Mouse (Mus musculus): Measurements from ENCODE around the gene Dis3l2. TPM values are rescaled to one million over a fixed set of nuclear protein-coding genes. Genes with fewer than 3 reads are reported as not detected.

Dis3l2 gene
- 20.6 and 23.2 TPM in 2 replicates for polyA plus RNA-seq (2016; fragmentation: Nextera tagmentation; extraction: Ambion mirVana)

DNA sequence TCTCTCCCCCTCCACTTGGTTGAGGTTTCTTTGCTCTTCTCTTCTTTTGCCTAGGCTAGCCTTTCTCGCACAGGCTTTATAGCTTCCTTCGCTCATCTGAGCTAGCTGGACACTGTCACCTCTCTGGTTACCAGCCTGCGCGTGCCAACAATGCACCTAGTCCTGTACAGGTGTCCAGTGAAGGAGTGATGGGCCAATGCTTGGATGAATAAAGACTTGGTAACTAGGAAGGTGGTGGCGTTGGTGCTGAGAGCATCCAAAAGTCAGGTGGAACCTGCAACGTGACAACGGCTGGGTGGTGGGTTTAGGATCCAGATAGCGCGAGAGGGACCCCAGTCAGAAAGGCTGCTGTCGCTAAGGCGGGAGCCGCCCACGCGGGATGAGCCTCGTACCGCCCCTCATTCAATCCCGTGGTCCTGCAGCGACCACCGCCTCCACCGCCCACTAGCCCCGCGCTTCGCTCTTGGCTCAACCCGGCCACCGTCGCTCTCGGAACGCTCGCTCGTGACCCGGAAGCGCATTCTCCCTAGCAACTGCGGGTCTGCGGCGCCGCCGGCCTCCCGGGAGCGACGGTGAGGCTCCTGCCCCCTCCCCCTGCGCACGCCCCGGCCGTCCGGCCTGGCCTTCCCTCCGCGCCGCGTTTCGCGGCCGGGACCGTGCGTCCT is at the start of gene Dis3l2:
Dis3l2 (plus strand) TSS at position 509 of the 665 bp plus-strand sequence.
- WGBS = 4% methylated on average over 53 of the region's 54 CpGs
- peak within 1 kb of the TSS; percentile 92 for H3K4me3 ChIP-seq
- H3K4me1 ChIP-seq = 0 out of 2 replicates have a peak, but pooled peaks cover 7% of the 10 kb centered on the region

DNA sequence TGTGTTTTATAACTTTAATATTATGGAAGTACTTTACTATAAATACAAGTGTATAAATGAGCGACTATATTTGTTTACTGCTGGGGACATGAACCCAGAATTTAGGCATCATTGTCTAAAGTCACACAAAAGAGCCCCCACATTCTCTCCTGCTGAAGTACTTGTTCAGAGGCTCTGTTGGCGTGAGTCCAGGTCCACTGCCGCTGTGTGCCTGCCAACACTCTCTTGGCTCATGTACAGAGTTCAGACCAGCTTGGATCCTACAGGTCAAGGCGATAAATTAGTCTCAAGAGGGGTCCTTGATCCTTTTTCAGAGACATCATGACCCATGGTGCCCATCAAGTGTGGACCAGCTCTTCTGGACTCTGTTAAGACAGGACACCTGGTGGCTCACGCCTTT is 46.5 kb upstream of the Dis3l2 start:
- Histone ChIP-seq H3K9me3 (no peaks in the 10 kb centered on the region), H3K4me1 (no peaks in the 10 kb centered on the region), H3K27ac (no peak overlapping the region), H3K4me3 (no peak overlapping the region), H3K36me3 (no peaks in the 10 kb centered on the region), H3K27me3 (ENCODE audit: insufficient read depth, poor library complexity, severe bottlenecking) (peaks cover 15% of the 10 kb centered on the region; the same call in 1 of the 2 replicates)
- 82% methylated on average over 5 of the region's 5 CpGs for WGBS
- no peak for DNase-seq (ENCODE audit: low spot score)

More for the DNA sequence above, at the start of gene Dis3l2:
- Histone ChIP-seq H3K36me3 (no peaks in the 10 kb centered on the region), H3K27ac (peak within 1 kb of the TSS; percentile 92), H3K27me3 (ENCODE audit: insufficient read depth, poor library complexity, severe bottlenecking) (no peaks in the 10 kb centered on the region), H3K9me3 (no peaks in the 10 kb centered on the region)
- peak; percentile 90 for DNase-seq (ENCODE audit: low spot score)

DNA sequence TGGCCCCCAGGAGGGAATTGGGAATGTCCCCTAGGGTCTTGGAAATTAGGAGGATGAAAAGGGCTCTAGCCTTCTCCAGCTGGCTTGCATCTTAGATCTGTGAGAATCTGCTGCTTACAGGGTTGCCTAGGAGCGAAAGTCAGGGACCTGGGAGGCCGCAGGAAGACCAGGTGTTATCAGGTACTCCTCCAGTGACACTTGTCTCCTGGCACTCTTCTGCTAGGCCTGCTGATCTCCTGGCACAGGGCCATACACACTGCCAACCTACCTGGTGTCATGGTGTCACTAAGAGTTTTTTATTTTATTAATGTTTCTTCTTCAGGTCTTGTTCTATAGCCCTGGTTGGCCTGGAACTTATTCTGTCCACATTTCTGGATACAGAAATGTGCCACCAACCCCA is 38.5 kb upstream of the Dis3l2 start:
- H3K4me1 ChIP-seq = peaks cover 8% of the 10 kb centered on the region
- H3K4me3 ChIP-seq = no peak overlapping the region
- H3K27me3 ChIP-seq (ENCODE audit: insufficient read depth, poor library complexity, severe bottlenecking) = peaks cover 50% of the 10 kb centered on the region
- WGBS = 58% methylated on average over 2 of the region's 2 CpGs
- H3K36me3 ChIP-seq = no peaks in the 10 kb centered on the region
- no peaks in the 10 kb centered on the region for H3K9me3 ChIP-seq
- no peak for DNase-seq (ENCODE audit: low spot score)
- H3K27ac ChIP-seq = no peak overlapping the region

DNA sequence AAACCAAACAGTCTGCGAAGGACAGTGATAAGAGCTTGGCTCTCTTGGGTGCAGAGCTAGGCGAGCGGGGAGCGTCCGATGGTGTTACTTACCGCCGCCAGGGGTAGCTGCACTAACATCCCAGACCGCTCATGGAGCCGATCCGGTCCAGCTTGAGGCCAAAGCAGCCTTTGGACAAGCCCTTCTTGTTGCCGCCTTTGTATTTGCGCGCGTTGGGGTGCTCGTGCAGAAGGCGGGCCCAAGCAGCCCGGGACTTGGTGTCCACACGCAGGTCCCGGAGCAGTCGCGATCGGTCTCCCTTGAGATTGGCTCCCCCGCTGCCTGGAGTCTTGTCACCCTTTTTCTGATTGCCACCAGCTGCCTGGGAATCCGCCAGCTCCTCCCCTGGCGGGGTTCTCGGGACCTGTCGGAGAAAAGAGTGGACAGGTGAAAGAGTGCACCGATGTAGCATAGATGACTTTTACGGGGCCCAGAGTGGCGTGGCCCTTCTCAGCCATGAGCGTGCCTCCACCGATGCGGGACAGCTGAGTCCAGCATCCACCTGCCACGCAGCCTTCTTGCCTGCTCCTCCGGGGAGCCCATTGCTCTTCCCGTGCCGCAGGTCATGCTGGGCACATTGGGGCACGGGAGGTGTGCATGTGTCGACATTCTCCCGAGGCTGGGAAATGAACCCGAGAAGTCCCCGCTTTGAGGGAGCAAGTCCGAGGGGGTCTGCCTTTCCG is 33.9 kb upstream of the Dis3l2 start:
- Histone ChIP-seq H3K4me1 (peaks cover 15% of the 10 kb centered on the region), H3K36me3 (no peaks in the 10 kb centered on the region), H3K4me3 (peak overlapping the region; percentile 66), H3K27ac (no peak overlapping the region), H3K9me3 (no peaks in the 10 kb centered on the region), H3K27me3 (ENCODE audit: insufficient read depth, poor library complexity, severe bottlenecking) (peaks cover 81% of the 10 kb centered on the region)
- 2% methylated on average over 44 of the region's 44 CpGs for WGBS
- DNase-seq (ENCODE audit: low spot score) = peak; percentile 90

DNA sequence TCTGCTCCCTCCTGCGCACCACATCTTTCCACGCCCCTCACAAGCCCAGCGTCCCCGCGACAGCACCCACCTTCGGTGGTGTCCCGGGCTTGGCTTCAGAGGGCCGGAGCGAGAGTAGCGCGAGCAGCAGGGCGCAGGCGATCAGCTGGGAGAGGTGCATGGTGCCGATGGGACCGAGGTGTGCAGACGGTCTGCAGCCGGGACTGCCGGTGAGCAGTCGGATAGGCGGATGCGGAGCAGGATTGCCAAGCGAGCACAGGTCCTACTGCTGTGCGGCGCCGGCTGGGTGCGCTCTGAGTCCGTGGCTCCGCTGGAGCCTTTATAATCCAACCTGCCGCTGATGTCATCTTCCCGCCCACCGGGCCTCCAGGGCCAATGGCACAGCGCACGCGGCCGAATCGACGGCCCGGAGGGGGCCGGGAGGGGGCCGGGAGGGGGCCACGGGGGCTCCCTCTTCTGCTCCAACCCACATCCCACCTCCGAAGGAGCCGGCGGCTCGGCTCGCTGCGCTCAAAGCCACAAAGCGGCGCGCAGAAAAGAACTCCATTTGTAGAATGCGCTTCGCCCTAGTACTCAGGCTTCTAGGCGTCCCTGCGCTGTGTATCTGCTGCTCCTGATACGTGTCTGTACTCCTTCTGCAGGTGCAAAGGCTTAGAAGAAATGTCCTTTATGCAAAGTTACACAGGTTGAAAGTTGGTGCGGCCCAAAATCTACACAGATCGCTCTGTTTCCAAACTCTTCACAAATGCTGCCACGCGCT is 33.1 kb upstream of the Dis3l2 start, which contains the start of gene Nppc:
Nppc (minus strand) TSS at position 293 of the 760 bp plus-strand sequence.
- Histone ChIP-seq H3K27ac (0 out of 2 replicates have a peak within 1 kb of the TSS, but pooled peaks have one; percentile 59), H3K4me1 (peaks cover 15% of the 10 kb centered on the region), H3K27me3 (ENCODE audit: insufficient read depth, poor library complexity, severe bottlenecking) (peaks cover 88% of the 10 kb centered on the region), H3K4me3 (peak within 1 kb of the TSS; percentile 66), H3K9me3 (no peaks in the 10 kb centered on the region), H3K36me3 (no peaks in the 10 kb centered on the region)
- peak; percentile 87 for DNase-seq (ENCODE audit: low spot score)
- 4% methylated on average over 59 of the region's 59 CpGs for WGBS

DNA sequence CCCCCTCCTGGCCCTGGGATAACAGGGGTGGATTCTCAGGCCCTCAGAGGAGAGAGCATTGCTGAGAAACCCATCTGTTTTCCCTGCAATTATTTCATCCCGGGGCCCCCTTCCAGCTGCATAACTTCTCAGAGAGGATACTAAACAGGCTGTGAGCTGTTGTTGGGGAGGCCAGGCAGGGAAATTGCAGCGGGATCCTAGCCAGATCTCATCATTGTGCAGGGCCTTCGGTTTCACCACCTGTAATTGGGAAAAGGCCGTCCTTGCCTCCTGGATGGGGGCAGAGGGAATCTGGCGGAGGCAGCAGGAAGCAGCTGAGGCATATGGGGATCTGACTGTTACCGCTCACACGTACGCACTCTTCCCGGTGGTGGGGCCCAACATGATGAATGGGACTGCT is 29.2 kb upstream of the Dis3l2 start:
- WGBS = 63% methylated on average over 9 of the region's 9 CpGs
- no peaks in the 10 kb centered on the region for H3K9me3 ChIP-seq
- H3K4me3 ChIP-seq = no peak overlapping the region
- peaks cover 72% of the 10 kb centered on the region for H3K27me3 ChIP-seq (ENCODE audit: insufficient read depth, poor library complexity, severe bottlenecking)
- no peaks in the 10 kb centered on the region for H3K36me3 ChIP-seq
- DNase-seq (ENCODE audit: low spot score) = no peak
- H3K4me1 ChIP-seq = peaks cover 15% of the 10 kb centered on the region
- no peak overlapping the region for H3K27ac ChIP-seq

DNA sequence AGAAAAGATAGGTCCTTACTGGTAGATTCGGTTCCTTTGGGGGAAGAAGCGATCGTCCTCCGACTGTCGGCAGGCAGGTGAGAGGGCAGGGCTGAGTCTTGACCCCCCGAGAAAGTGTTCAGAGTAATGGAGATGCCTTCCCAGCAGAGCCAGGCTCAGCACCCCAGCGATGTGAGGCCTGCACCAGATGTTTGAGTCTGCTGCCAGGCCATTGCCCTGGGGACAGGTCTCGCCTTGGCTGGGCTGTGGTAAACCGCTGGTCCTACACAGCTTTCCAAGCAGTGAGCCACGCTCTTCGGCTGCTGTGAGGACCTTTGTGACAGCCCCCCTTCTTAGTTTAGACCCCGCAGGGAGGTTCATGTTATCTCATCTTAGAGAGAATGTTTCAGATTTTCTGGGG is 28.5 kb upstream of the Dis3l2 start:
- no peaks in the 10 kb centered on the region for H3K9me3 ChIP-seq
- no peak overlapping the region for H3K27ac ChIP-seq
- H3K27me3 ChIP-seq (ENCODE audit: insufficient read depth, poor library complexity, severe bottlenecking) = peaks cover 65% of the 10 kb centered on the region
- 78% methylated on average over 12 of the region's 12 CpGs for WGBS
- no peaks in the 10 kb centered on the region for H3K36me3 ChIP-seq
- no peak overlapping the region for H3K4me3 ChIP-seq
- H3K4me1 ChIP-seq = peaks cover 7% of the 10 kb centered on the region
- DNase-seq (ENCODE audit: low spot score) = no peak

DNA sequence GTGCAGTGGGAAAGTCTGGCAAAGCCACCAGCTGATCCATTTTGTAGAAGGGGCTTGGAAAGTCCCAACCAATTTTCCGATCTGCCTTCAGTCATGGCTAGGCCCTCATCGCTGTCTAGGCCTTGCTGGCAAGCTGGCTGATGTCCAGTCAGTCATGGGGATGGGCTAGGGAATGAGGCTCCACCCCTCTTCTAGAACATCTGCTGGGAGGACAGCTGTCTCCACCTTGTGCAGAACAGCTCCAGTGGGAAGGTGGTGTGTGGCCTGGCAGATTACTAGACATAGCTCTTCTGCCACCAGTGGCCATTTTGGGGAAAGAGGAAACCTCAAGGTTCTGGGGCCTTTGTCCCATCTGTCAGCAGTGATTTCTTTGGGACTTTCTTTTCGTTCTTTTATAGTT is 26.0 kb upstream of the Dis3l2 start:
- H3K4me3 ChIP-seq = no peak overlapping the region
- 82% methylated on average over 3 of the region's 3 CpGs for WGBS
- DNase-seq (ENCODE audit: low spot score) = no peak

DNA sequence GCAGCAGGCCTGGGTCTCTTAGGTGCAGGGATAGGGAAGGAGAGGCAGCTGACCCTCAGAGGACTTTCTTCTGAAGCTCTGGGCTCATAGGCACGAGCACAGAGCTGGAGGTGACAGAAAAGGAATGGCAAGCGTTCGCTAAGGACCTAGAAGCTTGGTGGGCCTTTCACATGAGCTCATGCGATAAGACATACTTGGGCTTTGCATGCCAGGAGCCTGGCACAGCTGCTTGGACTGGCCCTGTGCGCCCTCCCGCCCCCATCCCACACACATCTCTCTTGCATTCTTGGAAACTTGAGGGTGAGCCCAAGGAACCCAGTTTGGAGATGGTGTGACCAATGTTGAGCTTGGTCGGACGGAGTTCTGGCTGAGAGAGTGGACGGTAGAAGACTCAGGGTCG is 24.9 kb upstream of the Dis3l2 start:
- H3K4me3 ChIP-seq = no peak overlapping the region
- WGBS = 80% methylated on average over 10 of the region's 10 CpGs
- no peaks in the 10 kb centered on the region for H3K9me3 ChIP-seq
- no peak overlapping the region for H3K27ac ChIP-seq
- H3K36me3 ChIP-seq = no peaks in the 10 kb centered on the region
- no peaks in the 10 kb centered on the region for H3K4me1 ChIP-seq
- H3K27me3 ChIP-seq (ENCODE audit: insufficient read depth, poor library complexity, severe bottlenecking) = peaks cover 35% of the 10 kb centered on the region
- no peak for DNase-seq (ENCODE audit: low spot score)

More for the DNA sequence above, 26.0 kb upstream of the Dis3l2 start:
- H3K9me3 ChIP-seq = no peaks in the 10 kb centered on the region
- no peak overlapping the region for H3K27ac ChIP-seq
- peaks cover 40% of the 10 kb centered on the region for H3K27me3 ChIP-seq (ENCODE audit: insufficient read depth, poor library complexity, severe bottlenecking)
- no peaks in the 10 kb centered on the region for H3K4me1 ChIP-seq
- no peaks in the 10 kb centered on the region for H3K36me3 ChIP-seq

DNA sequence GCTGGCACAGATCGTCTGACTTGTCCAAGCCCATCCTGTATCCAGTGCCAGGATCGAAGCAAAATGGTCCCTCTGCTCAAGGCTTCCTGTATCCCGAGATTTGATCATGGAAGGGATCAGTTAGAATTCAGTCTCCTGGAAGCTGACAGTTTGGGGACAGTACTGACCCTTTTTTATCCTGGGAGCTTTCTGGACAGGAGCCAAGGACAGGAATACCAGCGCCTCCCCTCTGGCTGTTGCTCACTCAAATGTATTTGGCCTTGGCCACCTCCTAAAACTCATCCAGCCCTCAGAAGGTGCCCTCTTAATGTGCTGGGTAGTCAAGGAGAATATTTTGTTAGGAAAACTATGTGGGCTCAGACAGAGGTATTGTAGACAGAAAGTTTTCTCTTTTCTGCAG is 16.4 kb upstream of the Dis3l2 start:
- Histone ChIP-seq H3K4me1 (no peaks in the 10 kb centered on the region), H3K27me3 (ENCODE audit: insufficient read depth, poor library complexity, severe bottlenecking) (0 out of 2 replicates have a peak, but pooled peaks cover 7% of the 10 kb centered on the region), H3K9me3 (no peaks in the 10 kb centered on the region), H3K4me3 (no peak overlapping the region), H3K27ac (no peak overlapping the region), H3K36me3 (no peaks in the 10 kb centered on the region)
- 78% methylated on average over 4 of the region's 4 CpGs for WGBS
- no peak for DNase-seq (ENCODE audit: low spot score)

DNA sequence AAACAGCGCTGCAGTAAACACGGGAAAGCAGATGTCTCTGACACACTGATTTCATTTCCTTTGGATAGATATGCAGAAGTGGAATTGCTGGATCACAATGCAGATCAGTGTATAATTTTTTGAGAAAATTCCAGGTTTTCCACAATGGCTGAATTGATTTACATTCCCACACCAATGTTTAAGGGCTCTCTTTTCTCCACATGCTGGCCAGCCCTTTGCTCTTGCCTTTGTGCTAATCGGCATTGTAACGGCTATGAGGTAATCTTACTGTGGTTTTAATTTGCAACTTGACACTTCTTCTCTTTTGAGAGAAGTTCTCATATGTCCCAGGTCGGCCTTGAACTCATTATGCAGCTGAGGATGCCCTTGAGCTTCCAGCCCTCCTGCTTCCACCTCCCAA is 12.6 kb upstream of the Dis3l2 start:
- Histone ChIP-seq H3K36me3 (no peaks in the 10 kb centered on the region), H3K9me3 (no peaks in the 10 kb centered on the region), H3K4me1 (no peaks in the 10 kb centered on the region), H3K27me3 (ENCODE audit: insufficient read depth, poor library complexity, severe bottlenecking) (no peaks in the 10 kb centered on the region), H3K4me3 (no peak overlapping the region), H3K27ac (no peak overlapping the region)
- WGBS = 75% methylated on average over 5 of the region's 5 CpGs
- no peak for DNase-seq (ENCODE audit: low spot score)

DNA sequence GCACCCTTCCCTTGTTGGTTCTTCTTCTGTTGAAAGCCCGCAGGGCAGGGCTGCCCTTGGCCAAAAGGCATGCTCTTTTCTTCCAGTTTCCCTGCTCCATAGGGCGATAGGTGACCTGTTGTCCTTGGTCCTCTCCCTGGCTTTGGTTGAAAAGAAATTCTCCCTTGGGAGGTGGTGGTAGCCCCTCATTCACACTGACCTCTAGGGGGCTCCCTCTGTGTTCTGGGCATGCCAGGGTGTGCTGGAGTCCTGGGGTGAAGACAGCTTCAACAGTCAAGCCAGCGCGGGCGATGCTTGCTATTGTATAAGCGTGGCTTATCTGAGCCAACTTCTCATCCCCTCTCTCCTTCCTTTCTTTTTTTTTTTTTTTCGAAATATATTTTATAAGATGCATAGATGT is 6.7 kb upstream of the Dis3l2 start:
- H3K9me3 ChIP-seq = no peaks in the 10 kb centered on the region
- no peaks in the 10 kb centered on the region for H3K36me3 ChIP-seq
- H3K4me1 ChIP-seq = no peaks in the 10 kb centered on the region
- DNase-seq (ENCODE audit: low spot score) = no peak
- no peak overlapping the region for H3K27ac ChIP-seq
- H3K27me3 ChIP-seq (ENCODE audit: insufficient read depth, poor library complexity, severe bottlenecking) = no peaks in the 10 kb centered on the region
- H3K4me3 ChIP-seq = no peak overlapping the region
- WGBS = 40% methylated on average over 7 of the region's 7 CpGs

DNA sequence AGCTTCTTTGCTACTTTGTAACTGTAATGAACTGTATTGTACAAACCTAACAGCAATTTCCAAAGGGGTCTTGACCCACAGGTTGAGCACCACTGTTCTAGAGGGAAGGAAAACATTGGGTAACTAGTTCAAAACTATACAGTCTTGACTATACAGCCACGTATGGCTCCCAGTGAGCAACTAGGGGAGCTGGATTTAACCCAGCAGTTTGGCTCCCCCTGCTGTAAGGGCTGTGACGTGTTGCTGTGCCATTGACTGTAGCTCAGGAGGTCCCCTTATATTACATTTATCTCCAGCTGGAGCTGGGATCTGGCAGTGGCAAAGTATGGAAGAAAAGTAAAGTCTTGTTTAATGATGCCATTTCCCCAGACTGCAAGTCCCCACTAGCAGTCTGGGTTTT is 4.9 kb upstream of the Dis3l2 start:
- 33% methylated on average over 2 of the region's 2 CpGs for WGBS
- Histone ChIP-seq H3K27ac (no peak overlapping the region), H3K9me3 (no peaks in the 10 kb centered on the region), H3K27me3 (ENCODE audit: insufficient read depth, poor library complexity, severe bottlenecking) (no peaks in the 10 kb centered on the region), H3K36me3 (no peaks in the 10 kb centered on the region), H3K4me3 (no peak overlapping the region), H3K4me1 (0 out of 2 replicates have a peak, but pooled peaks cover 4% of the 10 kb centered on the region)
- no peak for DNase-seq (ENCODE audit: low spot score)

Data from heart, embryonic 10.5 days (tissue).